Mouse (Mus musculus): ENCODE measurements around the gene Hcst.

DNA sequence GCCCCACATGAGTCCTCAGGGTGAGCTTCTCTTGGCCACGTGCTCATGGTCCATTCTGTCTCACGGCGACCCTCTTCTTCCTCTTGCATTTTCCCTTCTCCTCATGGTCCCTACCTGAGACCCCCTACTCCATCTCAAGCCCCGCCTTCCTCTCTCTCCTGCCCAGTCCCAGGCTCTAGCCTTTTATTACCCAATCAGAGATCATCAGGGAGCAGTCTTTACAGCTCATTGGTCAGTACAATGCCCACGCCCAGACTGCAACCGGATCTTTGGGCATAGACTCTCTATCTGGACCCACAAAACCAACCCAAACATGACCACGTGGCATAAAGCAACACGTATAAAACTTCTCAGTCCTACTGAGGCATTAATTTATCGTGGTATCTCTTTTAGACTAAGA lies 35.5 kb downstream of the Hcst start:
- TF ChIP-seq HCFC1 (IDR thresholded peaks at IDR 0.05; ENCODE audit: borderline replicate concordance, insufficient read depth, low read length) (no peak), MAFK (IDR thresholded peaks at IDR 0.05; ENCODE audit: insufficient read depth, low read depth, low read length) (no peak), ZNF384 (IDR thresholded peaks at IDR 0.05; ENCODE audit: low read depth, low read length) (no peak), CHD2 (IDR thresholded peaks at IDR 0.05; ENCODE audit: low read depth, low read length) (no peak)

Data from ES-E14 (cell line).